Mouse (Mus musculus): ENCODE results near the gene Dgkq.

DNA sequence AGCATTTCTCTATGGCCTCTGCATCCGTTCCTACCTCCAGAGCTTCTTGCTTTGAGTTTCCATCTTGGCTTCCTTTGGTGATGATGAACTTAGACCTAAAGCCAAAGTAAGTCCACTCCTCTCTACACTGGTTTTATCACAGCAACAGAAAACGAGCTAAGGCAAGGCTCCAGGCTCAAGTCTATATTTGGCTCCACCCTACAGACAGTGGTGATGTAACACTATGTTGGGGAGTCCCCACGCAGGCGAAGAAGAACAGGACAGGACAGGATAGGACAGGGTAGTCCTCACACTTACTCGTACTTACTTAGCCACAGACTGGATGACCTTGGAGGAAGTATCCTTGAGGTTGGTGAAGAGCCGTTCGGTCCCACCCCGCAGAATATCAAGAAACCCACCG lies 66.9 kb downstream of the Dgkq start:
- TF ChIP-seq CTCF (conservative IDR thresholded peaks at IDR 0.05; ENCODE audit: low read length), result no peak
- no peak for TF ChIP-seq POU5F1 (IDR thresholded peaks at IDR 0.05; ENCODE audit: borderline replicate concordance, low read length)
- TF ChIP-seq NANOG (IDR thresholded peaks at IDR 0.05; ENCODE audit: borderline replicate concordance, low read length), result no peak

Measured in E14TG2a.4 (cell line).